In the genomic region with DNA sequence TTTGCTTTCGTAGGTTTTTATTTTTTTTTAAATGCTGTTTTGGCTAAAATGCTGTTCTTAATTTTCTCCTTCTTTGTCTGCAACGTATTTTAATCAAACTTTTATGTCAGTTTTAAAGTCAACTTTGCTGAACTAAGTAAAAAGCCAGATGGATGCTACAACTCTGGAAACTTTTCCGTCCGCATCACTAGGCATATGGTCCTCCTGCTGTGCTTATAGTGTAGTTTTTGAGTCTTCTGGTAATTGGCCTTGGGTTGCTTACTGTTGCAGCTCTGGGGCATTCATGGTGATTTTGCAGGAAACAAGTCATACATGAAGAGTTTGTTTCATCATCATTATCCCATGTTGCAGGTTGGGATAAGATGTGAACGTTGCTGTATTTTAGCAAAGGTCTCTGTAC, we compare ENCODE assay signal across 20 mouse cellular contexts.
DNase-seq lines count a peak whose midpoint lies in the region; ATAC-seq and TF ChIP-seq lines count a peak whose summit lies in the region.
"Had no signal": no experiment of that assay in that cellular context is flagged by ENCODE, and none has a peak within 500 bp of the region (broad histone marks: within the 10 kb centered on the region; RNA-seq: fewer than 3 reads in every experiment).

No protein-coding gene starts in this region.

- H3K4me2 ChIP-seq in forebrain, postnatal 0 days (ENCODE audit: low read depth): no peak overlapping the region
- no peak overlapping the region for H3K4me2 ChIP-seq in forebrain, embryonic 14.5 days (ENCODE audit: low read length)
- H3K4me2 ChIP-seq in embryonic facial prominence, embryonic 15.5 days (replicated peaks): no peak overlapping the region
- H3K4me2 ChIP-seq: embryonic facial prominence, embryonic 12.5 days; forebrain, embryonic 13.5 days had no signal

- H3K9ac ChIP-seq in forebrain, postnatal 0 days: no peak overlapping the region
- H3K9ac ChIP-seq in forebrain, embryonic 14.5 days (ENCODE audit: low read length): no peak overlapping the region
- no peak overlapping the region for H3K9ac ChIP-seq in embryonic facial prominence, embryonic 15.5 days
- H3K9ac ChIP-seq: embryonic facial prominence, embryonic 12.5 days; forebrain, embryonic 13.5 days had no signal

- no peaks in the 10 kb centered on the region; the same call in 1 of the 2 replicates for H3K4me1 ChIP-seq in forebrain, postnatal 0 days (ENCODE audit: insufficient read depth)
- H3K4me1 ChIP-seq in forebrain, embryonic 14.5 days (ENCODE audit: control insufficient read depth, insufficient read depth, low read length): no peaks in the 10 kb centered on the region
- peaks cover 3% of the 10 kb centered on the region; the same call in 1 of the 2 replicates for H3K4me1 ChIP-seq in embryonic facial prominence, embryonic 15.5 days
- H3K4me1 ChIP-seq: forebrain, embryonic 13.5 days had no signal

- H3K27me3 ChIP-seq in forebrain, postnatal 0 days (ENCODE audit: insufficient read depth, low read length): no peaks in the 10 kb centered on the region
- no peaks in the 10 kb centered on the region for H3K27me3 ChIP-seq in forebrain, embryonic 14.5 days (replicated peaks; ENCODE audit: control insufficient read depth, insufficient read depth, low read length)
- H3K27me3 ChIP-seq in embryonic facial prominence, embryonic 15.5 days: no peaks in the 10 kb centered on the region
- H3K27me3 ChIP-seq: embryonic facial prominence, embryonic 12.5 days; forebrain, embryonic 13.5 days had no signal

- no peak for TF ChIP-seq CTCF in forebrain, postnatal 0 days (IDR thresholded peaks at IDR 0.05; ENCODE audit: low read depth)

- H3K27ac ChIP-seq in forebrain, postnatal 0 days (ENCODE audit: low read depth, low read length): no peak overlapping the region
- H3K27ac ChIP-seq in forebrain, embryonic 14.5 days (ENCODE audit: low read depth, low read length): no peak overlapping the region
- 0 out of 2 replicates have a peak overlapping the region, but pooled peaks have one; percentile 17 for H3K27ac ChIP-seq in embryonic facial prominence, embryonic 15.5 days (replicated peaks)
- H3K27ac ChIP-seq: embryonic facial prominence, embryonic 12.5 days; forebrain, embryonic 13.5 days had no signal

- 58% methylated on average over 5 of the region's 5 CpGs for WGBS in forebrain, postnatal 0 days
- 74% methylated on average over 5 of the region's 5 CpGs for WGBS in forebrain, embryonic 14.5 days
- 55% methylated on average over 5 of the region's 5 CpGs for WGBS in embryonic facial prominence, embryonic 15.5 days

- peak; percentile 47; the same call in 1 of the 2 replicates for ATAC-seq in forebrain, postnatal 0 days
- ATAC-seq in forebrain, embryonic 14.5 days: no peak
- ATAC-seq in embryonic facial prominence, embryonic 15.5 days (ENCODE audit: insufficient number of reproducible peaks, low FRiP score, low TSS enrichment, low read depth): no peak
- ATAC-seq: activated CD4-positive, CD25-positive, alpha-beta regulatory T cell, adult 4 months; forebrain, embryonic 13.5 days; forebrain, embryonic 16.5 days had no signal

- H3K36me3 ChIP-seq in forebrain, postnatal 0 days (ENCODE audit: insufficient read depth): no peaks in the 10 kb centered on the region
- H3K36me3 ChIP-seq in forebrain, embryonic 14.5 days (ENCODE audit: control insufficient read depth, insufficient read depth, low read length): no peaks in the 10 kb centered on the region
- H3K36me3 ChIP-seq in embryonic facial prominence, embryonic 15.5 days: no peaks in the 10 kb centered on the region
- H3K36me3 ChIP-seq: embryonic facial prominence, embryonic 12.5 days had no signal

- no peaks in the 10 kb centered on the region for H3K9me3 ChIP-seq in forebrain, postnatal 0 days (ENCODE audit: low read length)
- no peaks in the 10 kb centered on the region for H3K9me3 ChIP-seq in forebrain, embryonic 14.5 days (replicated peaks; ENCODE audit: control insufficient read depth, low read length)
- H3K9me3 ChIP-seq in embryonic facial prominence, embryonic 15.5 days (replicated peaks): no peaks in the 10 kb centered on the region
- H3K9me3 ChIP-seq: embryonic facial prominence, embryonic 12.5 days; forebrain, embryonic 13.5 days had no signal

- H3K4me3 ChIP-seq in forebrain, postnatal 0 days (ENCODE audit: low read depth, low read length): no peak overlapping the region
- H3K4me3 ChIP-seq in forebrain, embryonic 14.5 days (ENCODE audit: low read depth, low read length): no peak overlapping the region
- H3K4me3 ChIP-seq in embryonic facial prominence, embryonic 15.5 days (replicated peaks): no peak overlapping the region
- H3K4me3 ChIP-seq: embryonic facial prominence, embryonic 12.5 days; forebrain, embryonic 13.5 days had no signal

- peak; percentile 51 for DNase-seq in forebrain, postnatal 0 days
- no peak for DNase-seq in forebrain, embryonic 14.5 days (ENCODE audit: low spot score)
- peak; percentile 11 for DNase-seq in layer of hippocampus, adult 9-11 months
- DNase-seq in layer of hippocampus, adult 11-12 months (ENCODE audit: low spot score): no peak
- DNase-seq in brain, adult 2 months (ENCODE audit: low read depth, low spot score): peak; percentile 7
- no peak for DNase-seq in T-cell, adult 2 months (ENCODE audit: low spot score)
- DNase-seq: adrenal gland, adult 8-10 months; adrenal gland, postnatal 14 days; adrenal gland, postnatal 36 days; cerebellum, adult 11 months; cerebellum, adult 18-20 months; cerebellum, adult 8-10 months; cerebellum, adult 9-11 months; cerebellum, postnatal 14 days; cerebellum, postnatal 36 days had no signal

Comparison
In these comparisons a context has a peak if more than half of its experiments do, and no peak if none do; other contexts are left out.
1. DNase-seq: peak in forebrain, postnatal 0 days (single experiment), layer of hippocampus, adult 9-11 months (single experiment) and brain, adult 2 months (single experiment); none in forebrain, embryonic 14.5 days (single experiment), layer of hippocampus, adult 11-12 months (single experiment) and T-cell, adult 2 months (single experiment).